Mouse (Mus musculus) testis, postnatal 14 days (tissue): Measurements from ENCODE around the gene Ptprm.

Source experiments
- DNase-seq: peaks from one replicate; pipeline ENCODE4 v3.0.0; 2021; ENCODE audit warnings: low spot score

Gene Ptprm

GRCm38 (mm10) chr17:66720992-66721351, 633.3 kb downstream of the Ptprm start:
- no peak for DNase-seq

- no peak for DNase-seq
Observed at GRCm38 (mm10) chr17:66720200-66720991, 633.9 kb downstream of the Ptprm start.

GRCm38 (mm10) chr17:66712456-66713205, 641.6 kb downstream of the Ptprm start:
- no peak for DNase-seq

GRCm38 (mm10) chr17:66711221-66712016, 642.8 kb downstream of the Ptprm start:
- no peak for DNase-seq

- no peak for DNase-seq
Observed at GRCm38 (mm10) chr17:66710568-66710967, 643.7 kb downstream of the Ptprm start.

GRCm38 (mm10) chr17:66708748-66709147, 645.5 kb downstream of the Ptprm start:
- DNase-seq: no peak

GRCm38 (mm10) chr17:66707684-66708083, 646.6 kb downstream of the Ptprm start:
- no peak for DNase-seq

- DNase-seq: no peak
Observed at GRCm38 (mm10) chr17:66701358-66702184, 652.7 kb downstream of the Ptprm start.

GRCm38 (mm10) chr17:66699896-66700295, 654.4 kb downstream of the Ptprm start:
- DNase-seq: no peak

GRCm38 (mm10) chr17:66697650-66698049, 656.6 kb downstream of the Ptprm start:
- no peak for DNase-seq

- DNase-seq: no peak
Observed at GRCm38 (mm10) chr17:66696531-66697172, 657.6 kb downstream of the Ptprm start.

- no peak for DNase-seq
Observed at GRCm38 (mm10) chr17:66694326-66694725, 659.9 kb downstream of the Ptprm start.

GRCm38 (mm10) chr17:66693676-66694304, 660.5 kb downstream of the Ptprm start:
- no peak for DNase-seq

- DNase-seq: no peak
Observed at GRCm38 (mm10) chr17:66692941-66693675, 661.1 kb downstream of the Ptprm start.

GRCm38 (mm10) chr17:66688179-66688578, 666.1 kb downstream of the Ptprm start:
- DNase-seq: no peak

- no peak for DNase-seq
Observed at GRCm38 (mm10) chr17:66687543-66687942, 666.7 kb downstream of the Ptprm start.

- DNase-seq: no peak
Observed at GRCm38 (mm10) chr17:66686701-66687489, 667.4 kb downstream of the Ptprm start.

- DNase-seq: no peak
Observed at GRCm38 (mm10) chr17:66683411-66683810, 670.8 kb downstream of the Ptprm start.

GRCm38 (mm10) chr17:66680662-66681061, 673.6 kb downstream of the Ptprm start:
- DNase-seq: no peak
